Mouse (Mus musculus): Measurements from ENCODE around the gene Tubgcp6.

Tubgcp6 gene

DNA sequence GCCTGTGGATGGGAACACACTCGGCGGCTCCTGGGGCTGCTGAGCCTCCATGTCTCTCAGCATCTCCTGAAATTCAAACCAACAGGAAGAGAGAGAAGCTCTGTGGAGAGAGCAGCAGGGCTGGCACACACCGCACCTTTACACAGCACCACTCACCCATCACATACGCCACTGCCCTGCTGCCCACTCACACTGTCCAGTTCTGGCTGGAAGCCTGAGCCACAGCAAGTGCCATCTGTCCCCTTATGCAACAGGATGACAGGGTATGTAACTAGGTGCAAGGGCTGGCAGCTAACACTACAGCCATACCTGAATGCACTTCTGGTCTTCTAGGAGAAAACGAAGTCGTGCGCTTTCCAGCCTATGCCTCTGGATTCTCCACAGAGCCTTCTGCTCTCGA, 18.5 kb downstream of the Tubgcp6 start:
- in situ Hi-C loops (cut with MboI, MseI) = no loop called here

GRCm38 (mm10) chr15:89103921-89104320, 19.0 kb downstream of the Tubgcp6 start:
- in situ Hi-C loops (cut with MboI, MseI) = no loop called here

DNA sequence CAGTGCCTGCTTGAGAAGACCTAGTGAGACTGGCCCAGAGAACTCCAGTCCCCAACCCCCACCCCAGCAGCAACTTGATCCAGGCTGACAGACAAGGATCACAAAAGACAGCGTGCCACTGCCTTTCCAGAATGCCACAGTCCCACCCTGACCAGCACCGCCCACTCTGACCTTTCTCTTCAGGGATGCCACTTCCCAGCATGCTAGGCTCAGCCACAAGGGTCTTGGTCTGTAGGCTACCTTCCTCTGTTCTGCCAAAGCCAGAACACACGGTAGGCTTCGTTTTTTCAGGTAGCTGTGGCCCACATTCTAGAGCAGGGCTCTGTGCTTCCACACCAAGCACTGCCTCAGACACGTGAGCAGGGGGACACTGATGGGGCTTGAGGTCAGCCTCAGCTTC, 20.3 kb downstream of the Tubgcp6 start:
- in situ Hi-C loops (cut with MboI, MseI) = no loop called here

DNA sequence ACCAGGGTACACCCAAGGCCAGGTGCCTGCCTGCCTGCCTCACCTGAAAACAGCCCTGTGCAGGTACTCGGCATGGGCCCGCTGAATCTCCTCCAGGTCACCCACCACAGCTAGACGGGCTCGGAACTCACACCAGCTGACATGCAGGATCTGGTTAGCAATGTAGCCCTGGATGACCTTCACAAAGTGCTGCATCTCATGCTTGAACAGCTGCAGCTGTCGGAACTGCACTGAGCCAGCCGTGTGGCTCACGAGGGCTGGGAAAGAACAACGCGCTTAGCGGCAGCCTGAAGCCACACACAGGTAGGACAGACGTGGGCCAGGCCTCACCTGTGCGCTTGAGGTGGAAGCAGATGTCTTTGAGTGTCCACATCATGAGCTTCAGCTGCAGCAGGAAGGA, 22.1 kb downstream of the Tubgcp6 start:
- in situ Hi-C loops (cut with MboI, MseI) = no loop called here

DNA sequence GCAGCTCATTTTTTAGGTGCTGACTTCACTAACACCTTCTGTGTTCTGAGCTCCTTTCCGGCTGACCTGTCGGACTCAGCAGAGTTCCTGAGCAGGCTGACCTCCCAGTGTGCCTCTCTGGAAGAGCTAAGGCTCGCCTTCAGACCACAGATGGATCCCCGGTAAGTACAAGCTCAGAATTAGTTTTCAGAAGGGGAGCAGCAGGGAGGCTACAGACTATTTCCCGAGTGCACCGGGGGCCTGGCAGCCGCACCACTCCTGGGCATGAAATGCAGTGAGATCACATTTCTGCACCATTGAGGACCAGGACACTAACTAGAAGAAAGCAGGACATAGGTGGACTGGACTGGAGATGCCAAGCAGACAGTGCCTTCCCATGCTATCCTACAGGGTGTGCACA, 24.3 kb downstream of the Tubgcp6 start:
- in situ Hi-C loops (cut with MboI, MseI) = no loop called here

GRCm38 (mm10) chr15:89097450-89097849, 25.5 kb downstream of the Tubgcp6 start:
- in situ Hi-C loops (cut with MboI, MseI) = no loop called here

DNA sequence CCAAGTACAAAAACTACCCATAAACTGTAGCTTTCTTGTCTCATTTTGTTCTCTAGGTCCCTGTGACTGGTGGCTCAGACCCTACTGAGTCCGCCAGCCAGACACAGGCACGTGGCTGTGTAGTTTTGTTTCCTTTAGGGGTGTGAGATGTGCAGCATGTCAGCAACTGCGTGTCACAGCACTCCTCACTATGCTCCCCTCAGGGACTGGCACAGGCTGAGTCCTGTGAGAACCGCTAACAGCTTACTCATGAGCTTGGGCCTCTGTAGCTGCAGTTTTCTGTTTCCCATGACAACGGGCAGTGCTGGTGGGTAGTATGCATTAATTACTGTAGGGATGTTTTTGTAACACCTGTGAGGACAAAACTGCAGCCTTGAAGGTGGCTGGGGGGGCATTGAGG, 30.7 kb downstream of the Tubgcp6 start:
- in situ Hi-C loops (cut with MboI, MseI) = no loop called here

DNA sequence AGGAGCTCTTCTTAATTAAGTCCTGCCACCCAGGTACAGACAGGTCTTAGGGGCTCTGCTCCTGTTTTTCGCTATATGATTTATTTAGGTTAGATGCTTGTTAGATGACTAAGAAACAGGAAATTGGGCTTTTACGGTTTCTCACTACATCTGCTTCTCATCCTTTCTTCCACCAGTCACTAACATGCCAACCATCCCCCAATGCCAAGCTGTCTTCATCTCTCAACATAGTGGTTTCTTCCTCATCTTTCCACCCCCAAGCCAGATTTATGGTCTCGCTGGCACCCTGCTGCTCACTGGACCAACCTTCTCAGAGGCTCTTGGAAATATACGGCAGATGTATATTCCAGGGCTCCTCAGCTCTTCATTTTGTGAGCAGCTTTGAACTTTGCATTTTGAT, 32.2 kb downstream of the Tubgcp6 start:
- in situ Hi-C loops (cut with MboI, MseI) = no loop called here

DNA sequence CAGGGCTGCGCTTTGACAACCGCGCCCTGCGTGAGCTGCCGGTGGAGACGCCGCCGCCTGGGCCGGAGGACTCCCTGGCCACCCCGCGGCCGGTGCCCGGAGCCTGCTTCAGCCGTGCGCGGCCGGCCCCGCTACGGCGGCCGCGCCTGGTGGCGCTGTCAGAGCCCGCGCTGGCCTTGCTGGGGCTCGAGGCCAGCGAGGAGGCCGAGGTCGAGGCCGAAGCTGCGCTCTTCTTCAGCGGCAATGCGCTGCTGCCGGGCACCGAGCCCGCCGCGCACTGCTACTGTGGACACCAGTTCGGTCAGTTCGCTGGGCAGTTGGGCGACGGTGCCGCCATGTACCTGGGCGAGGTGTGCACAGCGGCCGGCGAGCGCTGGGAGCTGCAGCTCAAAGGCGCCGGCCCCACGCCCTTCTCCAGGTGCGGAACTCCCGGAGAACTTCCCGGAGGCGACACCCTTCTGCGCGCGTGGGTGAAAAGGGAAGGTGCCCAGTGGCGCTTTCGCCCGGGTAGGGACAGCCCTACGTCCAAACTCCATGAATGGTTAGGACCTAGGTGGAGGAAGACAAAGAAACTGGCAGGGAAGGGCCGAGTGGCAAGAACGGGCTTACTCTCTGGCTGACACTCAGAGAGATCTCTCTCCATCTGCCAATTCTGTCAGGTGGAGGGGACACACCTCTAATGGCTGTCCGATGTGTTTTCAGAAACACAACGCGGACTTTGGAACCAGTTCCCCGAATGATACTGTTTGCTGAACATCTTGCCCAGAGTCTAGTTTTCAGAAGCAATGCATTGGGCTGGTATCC, 33.5 kb downstream of the Tubgcp6 start:
- in situ Hi-C loops (cut with MboI, MseI) = loop anchor here (10.0 kb wide), 1 partner anchor 265 kb away; no protein-coding TSS in a partner anchor

- in situ Hi-C loops (cut with MboI, MseI) = loop anchor here (10.0 kb wide), 1 partner anchor 264 kb away; no protein-coding TSS in a partner anchor
Observed at GRCm38 (mm10) chr15:89088607-89089247, 34.2 kb downstream of the Tubgcp6 start, which contains the start of gene Selenoo. Gene Selenoo (plus strand): TSS chr15:89089084.

- in situ Hi-C loops (cut with MboI, MseI) = loop anchor here (10.0 kb wide), 1 partner anchor 260 kb away; no protein-coding TSS in a partner anchor
Observed at GRCm38 (mm10) chr15:89084826-89085225, 38.1 kb downstream of the Tubgcp6 start.

DNA sequence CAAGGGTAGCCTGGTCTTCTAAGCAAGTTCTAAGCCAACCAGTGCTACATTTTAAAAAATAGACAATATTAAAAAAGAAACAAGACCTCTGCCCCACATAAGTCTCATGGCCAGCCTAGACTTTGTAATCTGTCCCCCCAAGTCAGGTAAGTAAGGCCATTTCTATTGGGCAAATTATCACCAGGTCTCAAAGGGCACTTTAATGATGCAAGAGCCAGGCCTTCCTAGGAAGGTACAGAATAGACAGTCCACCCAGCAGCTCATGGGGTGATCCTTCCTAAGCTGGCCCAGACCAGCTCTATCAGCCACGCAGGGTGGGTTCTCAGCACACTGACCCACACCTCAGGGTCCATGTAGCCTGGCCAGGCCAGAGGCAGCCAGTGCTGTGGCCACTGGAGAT, 39.0 kb downstream of the Tubgcp6 start:
- in situ Hi-C loops (cut with MboI, MseI) = loop anchor here (10.0 kb wide), 1 partner anchor 259 kb away; no protein-coding TSS in a partner anchor

DNA sequence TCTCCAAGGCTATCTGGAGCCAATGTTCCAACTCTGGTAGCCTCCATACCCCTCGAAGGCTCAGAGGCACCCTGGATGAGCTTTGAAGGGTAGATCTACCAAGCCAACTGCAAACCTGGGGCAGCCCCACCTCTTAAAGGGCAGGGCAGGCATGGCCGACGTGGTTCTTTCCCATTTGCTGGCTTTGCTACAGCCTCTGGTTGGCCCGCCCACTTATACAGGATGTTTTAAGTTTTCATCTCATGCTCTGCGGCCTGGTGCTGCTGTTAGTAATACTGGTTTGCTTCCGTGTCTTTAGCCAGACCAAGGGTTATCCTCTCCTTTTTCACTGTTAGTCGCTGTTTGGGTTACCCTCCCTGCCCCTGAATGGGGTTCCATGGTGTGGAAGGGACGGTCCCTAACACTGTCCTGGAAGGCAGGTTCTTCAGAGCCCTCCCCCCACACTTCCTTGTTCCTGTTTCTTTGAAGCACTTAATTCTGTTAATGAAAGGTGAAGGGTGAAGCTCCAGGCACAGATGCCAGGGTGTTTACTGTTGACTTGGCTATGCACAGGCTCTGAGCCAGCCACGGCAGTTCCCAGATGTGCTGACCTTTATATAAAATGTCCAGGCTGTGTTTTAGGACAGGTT, 44.6 kb downstream of the Tubgcp6 start:
- in situ Hi-C loops (cut with MboI, MseI) = no loop called here

DNA sequence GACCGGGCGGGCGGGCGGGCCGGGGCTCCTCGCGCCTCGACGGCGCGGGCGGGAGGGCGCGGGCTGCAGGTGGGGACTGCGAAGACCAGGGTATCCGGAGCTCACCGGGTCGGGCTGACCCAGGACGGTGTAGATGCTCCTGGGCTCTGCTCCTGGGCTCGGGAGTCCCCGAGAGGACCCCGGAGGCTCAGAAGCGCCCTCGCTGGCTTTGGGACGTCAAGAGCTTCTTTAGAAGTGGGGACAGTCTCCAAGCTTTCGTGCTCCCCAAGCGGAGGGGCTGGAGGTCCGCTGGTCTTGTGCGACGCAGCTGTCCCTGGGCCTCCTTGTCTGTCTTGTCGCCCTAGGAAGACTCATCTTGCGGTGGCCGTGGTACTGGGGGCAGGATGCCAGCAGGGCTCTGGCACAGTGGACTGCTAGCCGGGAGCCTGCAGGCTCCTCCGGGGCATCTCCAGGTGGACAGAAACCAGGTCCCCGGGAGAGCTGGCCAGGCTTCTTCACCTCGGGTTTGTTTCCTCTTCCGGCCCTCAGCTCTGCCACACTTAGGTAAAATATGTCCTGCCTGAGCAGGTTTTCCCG, 46.7 kb downstream of the Tubgcp6 start:
- in situ Hi-C loops (cut with MboI, MseI) = no loop called here

- in situ Hi-C loops (cut with MboI, MseI) = no loop called here
Observed at GRCm38 (mm10) chr15:89075478-89076147, 47.3 kb downstream of the Tubgcp6 start.

- in situ Hi-C loops (cut with MboI, MseI) = no loop called here
Observed at GRCm38 (mm10) chr15:89074613-89075477, 48.1 kb downstream of the Tubgcp6 start, which contains the start of gene Trabd. Gene Trabd (plus strand): TSS chr15:89075124.

DNA sequence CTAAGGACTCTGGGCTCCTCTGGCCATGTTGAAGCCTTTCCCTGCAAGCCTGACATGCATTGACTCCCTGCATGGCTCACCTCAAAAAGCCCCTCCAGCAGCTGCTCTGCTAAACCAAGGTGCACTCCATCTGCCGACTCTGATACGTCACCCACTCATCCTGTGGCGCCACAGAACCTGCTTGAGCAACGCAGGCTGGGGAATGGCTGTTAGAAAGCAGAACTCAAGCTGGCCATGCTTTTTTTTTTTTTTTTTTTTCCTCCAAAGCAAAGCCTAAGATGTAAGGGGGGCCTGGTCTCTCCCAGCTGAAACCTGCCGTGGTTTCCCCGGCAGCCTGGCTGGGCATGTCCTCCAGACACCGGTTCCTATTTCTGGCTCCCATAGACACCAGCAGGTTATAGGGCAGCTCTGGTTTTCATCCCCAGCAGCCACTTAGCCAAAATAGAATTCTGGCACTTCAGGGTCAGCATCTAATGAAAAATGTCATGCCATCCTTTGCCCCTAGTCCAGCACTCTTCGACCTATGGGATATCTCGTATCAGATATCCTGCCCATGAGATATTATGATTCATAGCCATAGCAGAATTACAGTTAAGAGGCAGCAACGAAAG, 48.8 kb downstream of the Tubgcp6 start:
- in situ Hi-C loops (cut with MboI, MseI) = no loop called here

DNA sequence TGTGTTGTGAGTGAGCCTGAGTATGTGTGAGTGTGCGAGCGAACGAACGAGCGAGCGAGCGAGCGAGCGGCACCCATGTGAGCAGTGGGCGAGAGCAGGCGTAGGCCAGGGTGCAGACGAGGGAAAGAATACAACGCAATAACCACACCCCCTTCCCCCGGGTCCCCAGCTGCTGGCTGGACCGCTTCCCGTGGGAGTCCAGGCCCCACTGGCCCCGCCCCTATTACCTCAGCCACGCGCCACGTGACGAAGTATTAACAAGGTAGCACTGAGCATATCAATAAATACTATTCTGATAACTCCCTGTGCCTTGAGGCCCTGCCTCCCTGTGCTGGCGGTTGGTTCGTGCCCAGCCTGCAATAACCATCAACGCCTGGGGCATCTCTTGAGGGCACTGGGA, 52.3 kb downstream of the Tubgcp6 start:
- in situ Hi-C loops (cut with MboI, MseI) = no loop called here

GRCm38 (mm10) chr15:89069336-89069840, 53.5 kb downstream of the Tubgcp6 start:
- in situ Hi-C loops (cut with MboI, MseI) = no loop called here

GRCm38 (mm10) chr15:89068226-89068625, 54.7 kb downstream of the Tubgcp6 start:
- in situ Hi-C loops (cut with MboI, MseI) = no loop called here
